Mouse (Mus musculus) gastrocnemius, postnatal 25 days (tissue): ENCODE data around the gene Hist1h2bh. TPM values are rescaled to one million over a fixed set of nuclear protein-coding genes. Genes with fewer than 3 reads are reported as not detected.
"Not testable (repeated sequence)": the region's sequence is repeated elsewhere in the genome, so short reads cannot be mapped to it uniquely, and the experiment has no call there.

ENCODE experiments used
- DNase-seq: peaks from one replicate; pipeline ENCODE4 v3.0.0; 2022
- total RNA-seq, 2 experiments: library from RNA; stranded (reverse); gene quantifications; 1 replicate in 1 of 2; 2 replicates in 1 of 2; pipeline ENCODE4 v1.2.3; 2021

The Hist1h2bh gene
- total RNA-seq, 2 experiments from 2014 or later, result 0.90 to 1.7 TPM

DNA sequence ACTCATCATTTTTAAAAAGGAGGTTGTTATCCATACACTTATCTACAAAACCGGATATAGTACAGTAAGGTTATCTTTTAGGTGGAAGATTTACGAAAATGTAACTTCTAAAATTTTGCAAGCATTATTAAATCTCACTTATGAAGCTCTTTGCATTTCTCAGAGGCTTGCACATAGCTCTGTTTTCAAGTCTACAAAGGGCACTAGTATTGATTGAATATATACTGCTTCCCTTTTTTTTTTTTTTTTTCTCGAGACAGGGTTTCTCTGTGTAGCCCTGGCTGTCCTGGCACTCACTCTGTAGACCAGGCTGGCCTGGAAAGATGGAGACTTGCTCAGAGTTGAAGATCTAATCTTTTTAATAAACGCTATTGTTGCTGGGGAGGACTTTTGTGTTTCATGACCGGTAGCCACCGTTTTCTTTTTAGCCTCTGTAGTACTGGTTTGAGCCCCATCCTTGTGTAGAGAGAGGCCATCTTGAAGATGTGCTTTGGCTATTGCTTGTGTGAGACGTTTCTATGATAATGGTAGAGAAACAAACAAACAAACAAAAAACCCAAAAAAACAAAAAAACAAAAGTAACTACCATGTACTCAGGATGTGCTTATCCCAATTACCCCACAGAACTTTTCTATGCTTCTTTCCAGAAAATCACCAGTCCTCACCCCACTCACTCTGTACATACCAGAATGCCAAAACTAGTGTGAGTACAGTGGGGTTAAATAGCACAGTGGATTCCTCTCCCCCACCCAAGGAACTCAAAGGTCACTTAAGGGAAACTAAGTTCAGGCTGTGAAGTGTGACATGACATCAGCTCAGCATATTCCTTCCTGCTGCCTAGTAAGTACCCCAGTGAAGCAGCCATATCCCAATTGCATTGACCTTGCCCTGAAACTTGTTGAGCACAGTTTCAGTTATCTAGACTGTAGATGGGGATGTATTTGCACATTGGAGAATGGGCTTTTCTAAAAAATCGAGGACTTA lies 9.0 kb upstream of the Hist1h2bh start:
- no peak for DNase-seq

DNA sequence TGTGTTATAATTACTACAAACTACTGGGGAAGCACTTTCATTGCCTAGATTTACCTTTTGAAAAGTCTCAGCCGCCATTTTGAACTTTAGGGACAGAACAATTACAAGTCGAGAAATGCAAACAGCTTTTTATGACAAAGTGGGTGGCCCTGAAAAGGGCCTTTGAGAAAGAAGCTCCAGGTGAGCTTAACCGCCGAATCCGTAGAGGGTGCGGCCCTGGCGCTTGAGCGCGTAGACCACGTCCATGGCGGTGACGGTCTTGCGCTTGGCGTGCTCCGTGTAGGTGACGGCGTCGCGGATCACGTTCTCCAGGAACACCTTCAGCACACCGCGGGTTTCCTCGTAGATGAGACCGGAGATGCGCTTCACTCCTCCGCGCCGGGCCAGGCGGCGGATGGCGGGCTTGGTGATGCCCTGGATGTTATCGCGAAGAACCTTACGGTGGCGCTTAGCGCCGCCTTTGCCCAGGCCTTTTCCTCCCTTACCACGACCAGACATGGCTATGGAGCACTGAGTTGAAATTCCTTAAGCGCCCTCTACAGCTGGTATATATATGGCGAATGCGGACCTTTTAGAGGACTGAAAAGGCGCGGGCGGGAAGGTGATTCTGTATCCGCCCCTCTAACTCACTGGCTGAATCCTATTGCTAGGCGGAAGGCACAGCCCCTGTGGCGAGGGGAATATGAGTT lies 8.1 kb upstream of the Hist1h2bh start, which contains the start of gene Hist1h4f:
Gene Hist1h4f (minus strand): TSS at position 503 of the 689 bp plus-strand sequence.
- peak; percentile 62 for DNase-seq

DNA sequence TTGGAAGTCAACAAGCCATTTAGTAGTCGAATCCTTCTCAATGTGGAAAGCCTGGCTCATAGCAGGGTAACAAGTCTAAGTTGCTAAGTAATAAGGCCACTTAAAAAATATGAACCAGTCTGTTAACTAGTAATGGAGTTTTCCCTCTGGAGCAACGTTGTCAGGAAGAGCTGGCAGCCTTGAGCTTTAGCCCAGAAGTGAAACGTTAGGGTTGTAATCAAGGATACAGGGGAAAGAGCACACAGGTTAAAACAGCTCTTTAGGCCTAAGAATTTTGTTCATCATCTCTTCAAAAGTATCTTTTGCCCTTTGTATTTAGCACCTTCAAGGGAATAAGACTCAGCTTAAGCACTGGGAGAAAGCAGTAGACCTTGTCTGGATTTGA lies 7.6 kb upstream of the Hist1h2bh start:
- DNase-seq, result no peak

DNA sequence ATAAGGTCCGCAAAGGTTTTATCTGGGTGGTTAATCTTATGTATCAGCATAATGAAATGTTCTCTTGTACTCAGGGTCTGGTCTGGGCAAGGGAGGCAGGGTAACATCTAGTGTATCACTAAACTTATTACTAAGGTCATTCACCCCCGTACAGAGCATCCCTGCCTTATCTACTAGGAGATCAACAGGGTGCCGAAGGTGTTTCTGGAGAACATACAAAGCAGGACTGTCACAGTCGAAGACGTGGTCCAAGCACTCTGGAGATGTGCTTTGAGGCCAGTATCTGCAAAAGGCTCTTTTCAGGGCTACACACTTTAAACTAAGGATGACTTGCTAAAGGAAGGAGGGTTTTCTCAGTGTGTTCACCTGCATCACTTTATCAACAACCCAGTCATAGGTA lies 3.5 kb upstream of the Hist1h2bh start:
- no peak for DNase-seq

DNA sequence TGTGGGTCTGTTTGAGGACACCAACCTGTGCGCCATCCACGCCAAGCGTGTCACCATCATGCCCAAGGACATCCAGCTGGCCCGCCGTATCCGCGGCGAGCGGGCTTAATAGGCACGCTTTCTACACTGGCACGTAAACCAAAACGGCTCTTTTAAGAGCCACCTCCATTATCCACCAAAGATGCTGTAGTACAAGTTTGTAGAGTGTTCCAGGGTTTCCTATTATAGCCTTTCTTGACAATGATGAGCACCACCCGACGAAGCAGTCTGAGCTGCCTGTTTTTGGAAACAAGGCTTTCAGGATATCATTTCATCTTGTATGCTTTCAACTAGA lies 1.6 kb upstream of the Hist1h2bh start:
- not testable (repeated sequence) for DNase-seq

DNA sequence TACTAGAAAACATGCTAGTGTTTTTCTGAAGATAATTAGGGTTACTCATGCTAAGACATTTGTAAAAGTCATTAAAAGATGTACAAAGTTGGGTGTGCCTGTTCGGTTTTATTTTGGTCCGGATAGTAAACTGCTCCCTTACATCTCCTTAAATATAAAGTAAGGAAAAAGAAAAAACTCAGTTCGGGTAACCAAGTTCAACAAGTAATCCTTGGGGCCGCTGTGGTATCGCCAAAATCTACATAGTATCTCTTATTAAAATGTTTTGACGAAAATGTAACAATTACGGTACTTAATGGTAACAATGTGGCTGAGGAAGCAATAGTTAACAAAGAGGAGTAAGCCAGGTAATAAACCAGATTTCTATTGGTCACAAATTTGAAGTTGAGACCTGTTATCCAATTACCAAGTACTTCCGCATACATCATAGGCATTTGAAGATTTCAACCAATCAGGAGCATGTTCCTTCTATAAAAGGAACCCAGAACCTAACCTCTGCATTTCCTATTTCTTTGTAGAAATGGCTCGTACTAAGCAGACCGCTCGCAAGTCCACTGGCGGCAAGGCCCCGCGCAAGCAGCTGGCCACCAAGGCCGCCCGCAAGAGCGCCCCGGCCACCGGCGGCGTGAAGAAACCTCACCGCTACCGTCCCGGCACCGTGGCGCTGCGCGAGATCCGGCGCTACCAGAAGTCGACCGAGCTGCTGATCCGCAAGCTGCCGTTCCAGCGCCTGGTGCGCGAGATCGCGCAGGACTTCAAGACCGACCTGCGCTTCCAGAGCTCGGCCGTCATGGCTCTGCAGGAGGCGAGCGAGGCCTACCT lies 984 bp upstream of the Hist1h2bh start, which contains the start of gene Hist1h3f:
Gene Hist1h3f (plus strand): TSS at position 88 of the 822 bp plus-strand sequence.
- peak; percentile 62 for DNase-seq

DNA sequence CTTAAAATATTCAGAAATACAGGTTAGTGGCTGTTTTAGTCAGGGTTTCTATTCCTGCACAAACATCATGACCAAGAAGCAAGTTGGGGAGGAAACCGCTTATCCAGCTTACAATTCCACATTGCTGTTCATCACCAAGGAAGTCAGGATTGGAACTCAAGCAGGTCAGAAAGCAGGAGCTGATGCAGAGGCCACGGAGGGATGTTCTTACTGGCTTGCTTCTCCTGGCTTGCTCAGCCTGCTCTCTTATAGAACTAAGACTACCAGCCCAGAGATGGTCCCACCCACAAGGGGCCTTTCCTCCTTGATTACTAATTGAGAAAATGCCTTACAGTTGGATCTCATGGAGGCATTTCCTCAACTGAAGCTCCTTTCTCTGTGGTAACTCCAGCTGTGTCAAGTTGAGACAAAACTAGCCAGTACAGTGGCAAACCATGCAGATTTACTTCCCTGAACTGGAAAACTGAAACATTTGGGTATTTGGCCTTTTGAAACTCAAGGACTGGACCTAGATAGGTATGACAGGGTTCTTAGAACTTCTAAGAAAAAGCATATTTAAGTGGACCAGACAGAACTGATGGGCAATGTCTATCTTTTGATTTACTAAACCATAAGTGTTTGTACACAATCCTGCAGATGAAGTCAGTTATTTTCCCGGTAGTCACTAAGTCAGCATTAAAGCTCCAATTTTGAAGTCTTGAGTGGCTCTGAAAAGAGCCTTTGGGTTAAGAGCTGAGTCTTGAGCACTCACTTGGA lies 789 bp downstream of the Hist1h2bh start:
- not testable (repeated sequence) for DNase-seq

DNA sequence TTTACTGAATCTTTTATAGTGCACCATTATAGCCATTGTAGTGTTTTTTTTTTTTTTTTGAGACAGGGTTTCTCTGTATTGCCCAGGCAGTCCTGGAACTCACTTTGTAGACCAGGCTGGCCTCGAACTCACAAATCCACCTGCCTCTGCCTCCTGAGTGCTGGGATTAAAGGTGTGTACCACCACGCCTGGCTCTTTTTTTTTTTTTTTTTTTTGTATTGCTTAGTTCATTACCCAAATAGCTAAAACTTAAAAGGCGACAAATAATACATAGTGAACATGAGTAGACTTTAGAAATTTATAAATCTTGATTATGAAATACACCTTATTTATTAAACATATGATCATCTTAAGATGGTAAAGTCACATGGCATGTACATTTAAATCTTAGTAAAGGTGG lies 1.7 kb downstream of the Hist1h2bh start:
- DNase-seq, result no peak

DNA sequence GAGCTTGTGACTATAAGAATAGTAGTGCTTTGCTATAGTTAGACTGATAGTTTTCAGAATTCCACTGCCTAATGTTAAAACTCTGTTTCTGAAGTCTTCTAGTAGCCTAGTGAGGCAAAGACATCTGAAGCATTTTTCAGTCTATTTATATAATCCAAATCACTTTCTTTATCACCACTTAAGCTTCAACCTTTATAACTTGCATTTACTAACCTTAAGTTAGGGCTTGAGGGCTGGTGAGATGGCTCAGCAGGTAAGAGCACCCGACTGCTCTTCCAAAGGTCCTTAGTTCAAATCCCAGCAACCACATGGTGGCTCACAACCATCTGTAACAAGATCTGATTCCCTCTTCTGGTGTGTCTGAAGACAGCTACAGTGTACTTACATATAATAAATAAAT lies 3.4 kb downstream of the Hist1h2bh start:
- not testable (repeated sequence) for DNase-seq

DNA sequence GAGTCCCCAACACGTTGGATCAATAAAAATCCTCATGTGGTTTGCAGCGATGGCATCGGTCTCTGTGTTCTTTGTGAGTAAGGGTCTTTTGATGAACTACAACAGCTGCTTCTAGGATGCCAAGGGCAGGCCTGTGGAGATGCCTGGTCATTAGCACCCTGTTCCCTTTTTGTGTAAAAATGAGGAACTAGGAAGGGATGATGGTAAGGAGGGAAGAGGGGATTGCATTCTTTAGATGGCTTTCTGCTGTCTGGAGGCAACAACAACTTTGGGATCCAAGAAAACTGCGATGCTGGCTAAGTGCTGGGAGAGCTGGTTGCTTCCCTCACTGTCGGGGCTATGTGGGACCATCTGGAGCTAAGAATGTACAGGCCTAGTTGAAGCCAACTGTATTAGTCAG lies 4.9 kb downstream of the Hist1h2bh start:
- no peak for DNase-seq

DNA sequence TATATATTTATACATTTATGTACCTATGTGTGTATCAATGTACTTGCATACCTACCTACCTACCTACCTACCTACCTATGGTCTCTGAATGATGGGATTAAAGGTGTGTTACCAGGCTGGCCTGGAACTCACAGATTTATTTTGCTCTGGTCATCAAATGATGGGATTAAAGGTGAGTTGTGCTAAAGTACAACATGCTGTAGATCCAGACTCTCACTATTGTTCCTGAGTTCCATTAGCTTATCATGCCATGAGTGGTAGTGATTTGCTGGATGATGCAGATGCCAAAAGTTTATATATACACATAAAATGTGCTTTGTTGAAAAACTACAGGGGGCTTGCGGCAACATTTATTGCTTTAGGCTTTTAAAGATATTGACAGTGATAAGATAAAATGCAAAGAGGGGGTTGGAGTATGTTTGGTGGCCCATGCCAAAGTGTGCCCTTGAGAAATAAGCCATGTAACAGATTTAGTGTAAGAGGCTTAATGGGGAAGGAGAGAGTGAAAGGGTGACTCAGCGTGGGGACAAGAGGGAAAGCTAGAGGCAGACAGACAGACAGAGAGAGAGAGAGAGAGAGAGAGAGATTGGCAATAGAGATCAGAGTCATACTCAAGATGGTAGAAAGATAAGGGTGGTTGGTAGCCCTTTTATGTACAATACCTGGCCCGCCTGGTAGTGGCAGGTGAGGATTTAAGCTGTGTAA lies 6.0 kb downstream of the Hist1h2bh start:
- DNase-seq, result no peak

DNA sequence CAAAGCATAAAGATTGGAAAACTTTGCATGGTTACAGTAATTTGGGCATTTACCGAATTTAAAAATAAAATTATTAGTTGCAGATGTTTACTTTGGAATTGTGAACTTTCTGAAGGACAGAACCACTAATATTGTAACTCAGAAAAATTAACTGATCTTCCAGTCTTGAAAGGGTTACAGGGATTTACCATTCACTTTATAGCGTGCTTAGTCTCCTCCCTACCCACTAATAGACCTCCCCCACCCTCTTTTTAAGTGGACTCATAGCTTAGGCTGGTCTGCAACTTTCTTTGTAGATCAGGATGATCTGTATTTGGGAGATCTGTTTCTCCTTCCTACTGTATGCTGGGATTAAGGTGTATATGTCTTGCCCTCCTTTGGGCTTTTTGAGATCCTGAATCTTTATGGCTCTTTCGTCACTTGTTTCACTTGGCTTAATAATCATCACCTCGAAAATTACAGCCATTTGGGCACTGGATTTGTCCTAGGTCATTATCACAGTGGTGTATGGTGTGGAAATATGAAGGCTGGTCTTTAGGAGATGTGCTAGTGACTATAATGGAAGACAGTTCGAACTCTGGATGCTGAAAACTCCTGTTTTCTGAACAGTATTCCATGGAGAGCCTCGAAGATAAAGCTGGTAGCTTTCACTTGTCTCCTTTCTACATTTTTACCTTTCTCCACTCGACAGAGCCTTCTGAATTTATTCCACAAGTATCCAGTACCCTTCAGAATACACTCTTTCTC lies 6.9 kb downstream of the Hist1h2bh start:
- DNase-seq, result no peak

DNA sequence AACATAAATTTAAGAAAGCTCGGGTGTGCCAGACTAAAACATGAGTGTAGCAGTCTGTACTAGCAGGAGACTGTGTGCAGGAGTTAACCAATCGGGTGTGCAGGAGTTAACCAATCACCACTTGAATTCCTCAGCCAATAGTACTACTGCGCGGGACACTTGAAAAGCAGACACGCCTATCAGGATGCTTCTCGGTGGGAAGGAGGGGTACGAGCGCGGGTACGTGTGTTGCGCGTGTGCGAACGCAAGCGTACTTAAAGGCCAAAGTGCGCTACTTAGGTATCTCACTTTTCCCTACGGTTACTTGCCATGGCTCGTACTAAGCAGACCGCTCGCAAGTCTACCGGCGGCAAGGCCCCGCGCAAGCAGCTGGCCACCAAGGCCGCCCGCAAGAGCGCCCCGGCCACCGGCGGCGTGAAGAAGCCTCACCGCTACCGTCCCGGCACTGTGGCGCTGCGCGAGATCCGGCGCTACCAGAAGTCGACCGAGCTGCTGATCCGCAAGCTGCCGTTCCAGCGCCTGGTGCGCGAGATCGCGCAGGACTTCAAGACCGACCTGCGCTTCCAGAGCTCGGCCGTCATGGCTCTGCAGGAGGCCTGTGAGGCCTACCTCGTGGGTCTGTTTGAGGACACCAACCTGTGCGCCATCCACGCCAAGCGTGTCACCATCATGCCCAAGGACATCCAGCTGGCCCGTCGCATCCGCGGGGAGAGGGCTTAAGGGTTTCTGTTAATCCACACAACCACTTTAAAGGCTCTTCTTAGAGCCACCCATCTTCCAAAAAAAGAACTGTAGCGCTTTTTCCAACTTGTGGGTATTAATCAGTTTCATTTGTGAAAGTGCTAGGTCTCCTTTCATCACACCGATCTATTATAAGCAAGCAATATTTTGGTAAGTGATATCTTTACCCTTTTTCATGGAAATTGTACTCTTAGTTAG lies 7.8 kb downstream of the Hist1h2bh start, which contains the start of gene Hist1h3g:
Gene Hist1h3g (plus strand): TSS at position 286 of the 939 bp plus-strand sequence.
- peak; percentile 74 for DNase-seq

DNA sequence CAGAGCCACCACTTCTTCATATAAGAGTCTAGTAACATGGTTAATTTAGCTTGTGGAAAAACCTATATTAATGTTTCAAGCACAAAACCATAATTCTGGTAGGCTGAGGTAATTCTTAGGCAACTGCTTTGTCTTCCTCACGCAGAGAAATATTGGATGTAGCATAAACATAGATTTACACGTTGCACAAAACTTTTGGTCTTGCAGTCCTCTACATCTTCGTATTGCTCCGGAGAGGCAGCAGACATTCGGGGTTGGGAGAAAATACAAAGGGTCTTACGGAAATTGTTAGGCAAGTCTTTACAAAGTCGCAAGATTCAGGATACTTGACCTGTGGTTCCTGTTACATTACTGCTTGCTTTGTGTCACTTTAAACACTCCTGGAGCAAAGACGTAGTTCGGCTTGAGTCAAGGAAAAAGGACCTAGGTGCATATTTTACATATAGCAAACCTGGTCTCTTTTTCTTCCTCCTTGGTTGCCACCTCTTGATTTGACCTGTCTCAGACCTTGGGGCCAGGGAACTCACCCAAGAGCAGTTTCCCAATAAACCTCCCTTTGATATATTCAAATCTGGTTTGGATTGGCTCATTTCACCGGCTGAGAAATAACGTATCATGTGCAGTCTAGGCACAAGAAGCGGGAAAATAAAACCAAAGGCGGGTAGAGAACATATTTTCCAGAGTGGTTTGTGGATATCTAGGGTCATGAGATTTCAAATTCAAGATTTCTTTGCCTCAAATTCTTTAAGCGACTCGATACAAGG lies 8.6 kb downstream of the Hist1h2bh start:
- DNase-seq, result no peak

DNA sequence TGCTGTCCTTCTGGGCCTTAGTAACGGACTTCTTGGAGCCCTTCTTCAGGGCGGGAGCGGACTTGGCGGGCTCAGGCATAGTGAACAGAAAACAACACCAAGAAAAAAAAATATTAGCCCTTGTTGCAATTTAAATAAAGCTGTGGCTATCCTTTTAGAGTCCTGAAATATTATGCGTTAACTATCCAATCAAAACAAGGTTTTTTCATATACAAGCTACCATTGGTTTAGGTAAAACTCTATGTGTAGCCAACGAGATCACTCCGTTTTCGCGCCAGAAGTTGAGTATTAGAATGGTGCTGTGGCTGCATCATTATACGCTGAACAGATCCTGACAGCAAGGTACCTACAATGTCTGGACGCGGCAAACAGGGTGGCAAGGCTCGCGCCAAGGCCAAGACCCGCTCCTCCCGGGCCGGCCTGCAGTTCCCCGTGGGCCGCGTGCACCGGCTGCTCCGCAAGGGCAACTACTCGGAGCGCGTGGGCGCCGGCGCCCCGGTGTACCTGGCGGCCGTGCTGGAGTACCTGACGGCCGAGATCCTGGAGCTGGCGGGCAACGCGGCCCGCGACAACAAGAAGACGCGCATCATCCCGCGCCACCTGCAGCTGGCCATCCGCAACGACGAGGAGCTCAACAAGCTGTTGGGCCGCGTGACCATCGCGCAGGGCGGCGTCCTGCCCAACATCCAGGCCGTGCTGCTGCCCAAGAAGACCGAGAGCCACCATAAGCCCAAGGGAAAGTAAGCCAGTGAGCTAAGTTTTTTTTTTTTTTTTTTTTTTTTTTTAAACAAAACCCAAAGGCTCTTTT lies 9.4 kb downstream of the Hist1h2bh start, which contains the start of gene Hist1h2af:
Gene Hist1h2af (plus strand): TSS at position 347 of the 808 bp plus-strand sequence.
- peak; percentile 43 for DNase-seq

DNA sequence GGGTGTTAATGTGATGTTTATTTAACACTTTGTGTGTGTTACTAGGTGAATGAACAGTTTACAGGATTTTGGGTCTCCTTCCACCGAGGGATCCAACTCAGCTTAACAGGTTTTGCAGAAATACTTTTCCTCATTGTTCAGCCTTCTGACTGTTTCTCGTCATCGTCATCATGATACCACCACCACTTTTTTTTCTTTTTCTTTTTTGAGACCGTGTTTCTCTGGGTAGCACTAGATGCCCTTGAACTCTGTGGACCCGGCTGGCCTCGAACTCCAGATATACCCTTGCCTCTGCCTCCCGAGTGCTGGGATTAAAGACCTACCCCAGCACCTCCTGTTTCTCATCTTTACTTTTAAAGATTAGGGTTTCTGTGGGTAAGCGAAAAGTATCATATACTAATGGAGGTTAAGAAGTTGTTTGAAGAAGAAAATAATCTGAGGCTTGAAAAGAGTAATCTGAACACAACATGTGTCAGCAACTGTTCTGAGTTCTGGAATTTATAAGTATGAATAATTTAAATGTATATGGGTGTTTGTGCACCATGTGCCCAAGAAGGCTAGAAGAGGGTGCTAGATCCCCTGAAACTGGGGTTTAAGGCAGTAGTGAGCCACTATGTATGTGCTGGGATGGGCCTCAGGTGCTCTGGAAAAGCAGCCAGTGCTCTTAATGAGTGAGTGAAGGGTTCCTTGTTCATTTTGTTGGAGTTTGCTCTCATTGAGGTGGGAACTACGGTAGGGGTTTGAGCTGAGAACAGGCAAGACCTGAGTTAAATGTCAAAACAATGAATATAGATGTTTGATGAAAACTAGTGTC lies 10.7 kb downstream of the Hist1h2bh start:
- DNase-seq, result no peak
